Mouse (Mus musculus): ENCODE data around the gene Dsel.
A peak's percentile ranks its signal among the peaks of the same experiment; 100 is the strongest.

Dsel gene

DNA sequence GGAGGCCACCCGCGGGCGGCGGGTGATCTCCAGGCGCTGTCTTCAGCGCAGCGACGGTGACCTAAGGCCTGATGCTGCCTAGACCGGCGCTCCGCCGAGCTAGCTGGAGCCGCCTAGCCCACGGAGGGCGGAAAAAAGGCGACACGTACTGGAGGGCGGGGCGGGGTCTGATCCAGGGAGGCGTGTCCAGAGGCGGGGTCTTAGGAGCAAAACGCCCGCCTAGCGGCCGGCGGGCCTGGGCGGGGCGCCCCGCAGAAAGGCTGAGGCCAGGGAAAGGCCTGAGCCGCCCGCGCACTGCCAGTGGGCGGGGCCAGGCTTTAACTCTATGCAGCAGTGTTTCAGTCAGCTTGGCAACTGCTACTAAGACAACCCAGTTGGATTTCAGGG is at the start of gene Dsel:
Dsel (minus strand) TSS at position 140 of the 387 bp plus-strand sequence.
- peak; percentile 98 for DNase-seq (ENCODE audit: low read depth)

DNA sequence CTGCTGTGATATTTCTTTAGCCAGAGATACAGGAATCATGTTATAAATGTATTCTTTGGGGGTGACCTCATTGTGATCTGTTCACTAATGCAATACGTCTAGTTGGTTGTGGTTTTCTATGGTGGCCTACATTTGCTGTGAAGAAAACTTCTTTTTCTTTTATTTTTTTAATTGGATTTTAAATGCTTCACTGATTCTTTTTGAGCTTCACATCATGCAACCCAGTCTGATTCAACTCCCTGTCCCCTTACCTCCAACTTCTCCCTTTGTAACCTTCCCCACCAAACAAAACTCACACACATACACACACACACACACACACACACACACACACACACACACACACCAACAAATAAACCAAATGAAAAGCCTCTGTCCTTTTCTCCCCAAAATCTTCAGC is 46.7 kb upstream of the Dsel start:
- DNase-seq (ENCODE audit: low read depth) = no peak

DNA sequence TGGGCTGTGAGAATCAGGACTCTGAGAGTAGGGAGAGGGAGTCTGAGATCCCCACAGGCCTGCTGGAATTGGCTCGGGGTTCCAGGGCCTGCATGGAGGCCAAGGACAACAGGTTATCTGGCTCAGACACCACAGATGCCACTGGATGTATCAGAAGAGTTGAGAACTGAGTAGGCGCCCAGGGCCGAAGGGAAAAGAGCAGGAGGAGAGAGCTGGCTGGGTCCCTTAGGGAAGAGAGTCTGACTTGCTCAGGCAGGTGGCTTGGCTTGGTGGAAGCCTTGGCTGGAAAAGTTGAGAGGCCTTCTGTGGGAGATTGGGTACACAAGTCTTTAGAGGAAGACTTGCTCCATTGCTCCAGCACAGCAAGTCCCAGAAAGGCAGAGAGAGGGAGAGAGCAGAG is 18.6 kb upstream of the Dsel start:
- no peak for DNase-seq (ENCODE audit: low read depth)

DNA sequence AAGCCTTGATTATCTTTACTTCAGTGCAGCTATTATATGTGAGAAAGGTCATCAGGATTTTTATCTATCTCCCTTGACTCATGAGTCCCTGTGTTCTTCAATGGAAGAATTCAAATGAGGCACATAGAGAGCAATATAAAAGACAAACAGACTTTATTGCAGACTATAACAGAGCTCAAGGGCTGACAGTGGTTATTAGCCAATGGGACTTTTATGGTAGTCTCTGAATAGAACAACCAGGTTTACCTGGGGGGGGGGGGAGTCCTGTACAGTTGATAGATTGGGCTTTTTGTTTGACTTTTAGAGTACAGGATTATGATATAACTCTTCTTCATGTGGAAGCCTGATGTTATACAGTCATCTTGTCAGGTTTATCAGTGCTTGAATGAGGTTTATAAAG is 11.1 kb upstream of the Dsel start:
- no peak for DNase-seq (ENCODE audit: low read depth)

DNA sequence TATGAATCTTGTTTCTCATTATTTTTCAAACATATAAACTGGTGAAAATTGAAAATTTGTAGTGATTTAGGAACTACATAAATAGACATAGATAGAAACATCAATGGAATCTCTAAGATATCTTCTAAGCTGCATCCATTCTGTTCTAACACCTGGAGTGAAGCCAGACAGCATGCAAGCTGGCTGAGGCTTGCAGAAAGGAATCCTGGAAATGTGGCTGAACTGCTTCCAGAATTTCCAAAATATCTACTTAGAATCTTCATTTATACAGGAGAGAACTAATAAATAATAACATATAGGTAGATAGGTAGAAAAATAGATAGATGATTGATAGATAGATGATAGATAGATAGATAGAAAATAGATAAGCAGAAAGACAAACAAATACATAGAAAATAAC is 8.5 kb upstream of the Dsel start:
- DNase-seq (ENCODE audit: low read depth) = no peak

DNA sequence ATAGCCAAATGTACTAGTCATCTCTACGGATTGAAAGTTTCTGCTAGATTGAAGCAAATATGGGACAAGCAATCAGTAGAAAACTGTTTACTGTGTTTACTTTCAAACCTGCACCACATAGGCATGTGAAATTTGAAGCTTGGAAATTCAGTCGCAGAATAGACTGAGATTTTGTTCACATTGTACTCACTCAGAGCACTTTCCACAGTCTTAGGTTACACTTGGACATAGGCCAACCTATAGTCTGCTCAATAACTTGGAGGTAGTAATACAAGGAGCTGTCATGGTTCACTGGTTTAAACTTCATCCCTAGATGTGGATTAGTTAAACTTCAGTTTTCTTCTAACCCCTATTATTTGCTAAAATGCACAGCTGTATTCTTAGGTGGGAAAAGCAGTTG is 749 bp upstream of the Dsel start:
- peak; percentile 11 for DNase-seq (ENCODE audit: low read depth)

DNA sequence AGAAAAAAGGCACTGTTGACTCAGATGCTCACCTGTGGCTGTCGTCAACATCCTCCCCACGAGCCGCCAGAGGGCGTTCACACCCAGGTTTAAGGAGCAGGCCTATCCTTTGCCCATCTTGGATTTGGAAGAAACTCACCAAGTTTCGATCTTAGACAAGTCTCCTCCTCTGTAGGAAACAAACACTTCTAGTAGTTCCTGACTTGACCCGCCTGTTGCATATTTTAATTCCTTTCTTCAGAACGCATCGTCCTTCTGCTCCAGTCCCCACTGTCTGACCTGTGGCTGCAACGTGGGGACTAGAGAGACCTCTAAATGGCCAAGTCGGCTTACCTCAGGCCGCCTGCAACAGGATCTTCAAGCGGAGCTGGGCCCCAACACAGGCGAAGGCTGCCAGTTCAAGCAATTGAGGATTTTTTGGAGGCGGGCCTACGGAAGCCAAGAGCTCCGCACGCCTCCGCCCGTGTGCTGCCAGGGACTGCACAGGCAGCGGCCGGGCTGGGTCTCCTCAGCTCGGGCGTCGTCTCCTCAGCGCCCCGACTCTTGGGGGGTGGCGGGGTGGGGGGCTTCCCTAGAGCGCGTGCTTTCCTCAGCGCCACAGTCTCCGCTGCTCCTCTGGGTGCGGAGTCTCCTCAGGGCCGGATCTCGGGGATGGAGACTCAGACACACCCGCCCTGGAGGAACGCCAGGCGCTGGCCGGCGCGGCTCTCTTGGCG is 497 bp downstream of the Dsel start:
- DNase-seq (ENCODE audit: low read depth) = peak; percentile 93

DNA sequence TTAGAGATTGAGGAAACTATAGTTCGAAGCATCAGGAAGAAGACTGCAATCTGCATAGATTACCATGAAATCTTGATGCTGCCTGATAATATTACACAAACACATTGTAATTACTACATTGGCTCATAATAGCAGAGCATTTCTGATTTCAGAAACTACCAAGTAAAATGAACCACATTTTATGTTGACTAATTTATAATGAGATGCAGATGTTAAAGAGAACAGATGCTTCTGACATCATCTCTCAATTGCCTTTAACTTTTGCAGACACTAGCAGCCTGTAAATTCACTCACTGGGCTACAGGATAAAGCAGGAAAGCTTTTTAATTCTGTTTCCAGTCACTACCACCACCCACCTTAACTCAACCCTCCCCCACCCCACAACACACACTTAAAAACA is 6.9 kb downstream of the Dsel start:
- DNase-seq (ENCODE audit: low read depth) = peak; percentile 9

DNA sequence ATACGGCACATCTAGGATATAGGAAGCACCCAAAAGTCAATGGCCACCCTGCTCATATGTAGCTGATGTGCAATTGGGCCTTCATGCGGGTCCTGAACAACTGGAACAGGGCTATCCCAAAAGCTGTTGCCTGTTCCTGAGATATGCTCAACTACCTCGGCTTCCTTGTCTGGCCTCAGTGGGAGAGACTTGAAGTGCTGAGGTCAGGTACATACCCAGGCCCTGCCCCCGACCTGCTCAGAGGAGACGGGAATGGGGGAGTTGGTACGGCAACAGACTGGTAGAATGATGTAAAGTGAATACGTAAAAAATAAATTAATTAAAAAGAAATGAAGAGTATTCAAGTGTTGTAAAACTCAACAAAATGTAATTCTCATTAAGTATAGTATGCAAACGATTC is 12.3 kb downstream of the Dsel start:
- no peak for DNase-seq (ENCODE audit: low read depth)

DNA sequence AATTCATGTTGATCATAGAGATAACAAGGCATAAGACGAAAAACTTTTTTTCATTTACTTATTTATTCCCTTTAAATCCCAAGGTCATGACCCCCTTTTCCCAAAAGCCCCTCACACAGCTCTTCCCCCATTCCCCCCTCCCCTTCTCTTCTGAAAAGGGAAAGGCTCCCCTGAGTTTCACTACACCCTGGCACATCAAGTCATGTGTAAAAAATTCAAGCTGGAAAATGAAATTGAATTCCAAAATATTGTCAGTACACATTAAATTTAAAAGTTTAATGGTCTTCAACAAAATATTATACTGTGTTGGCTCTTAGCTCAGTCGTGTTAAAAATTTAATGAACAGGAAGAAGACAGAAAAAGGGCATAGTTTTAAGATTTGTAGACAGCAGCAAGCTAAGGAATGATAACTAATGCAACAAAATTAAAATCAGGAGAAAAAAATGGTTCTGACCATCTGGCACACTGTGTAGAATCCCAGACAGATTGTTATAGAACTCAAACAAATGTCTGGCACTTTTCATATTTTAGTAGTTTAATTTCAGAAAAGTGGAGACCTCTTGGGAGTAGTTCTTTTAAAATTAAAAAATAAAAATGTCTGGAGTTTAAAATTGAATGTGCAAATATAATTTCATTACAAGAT is 31.0 kb downstream of the Dsel start:
- no peak for DNase-seq (ENCODE audit: low read depth)
